Mouse (Mus musculus) limb, embryonic 10.5 days (tissue): Measurements from ENCODE around the gene Cdc14b. TPM values are rescaled to one million over a fixed set of nuclear protein-coding genes. Genes with fewer than 3 reads are reported as not detected.
A peak's percentile ranks its signal among the peaks of the same experiment; 100 is the strongest.
"Not testable (repeated sequence)": the region's sequence is repeated elsewhere in the genome, so short reads cannot be mapped to it uniquely, and the experiment has no call there.

Source experiments
- DNase-seq: peaks from one replicate; pipeline ENCODE4 v3.0.0-alpha.2; 2017; ENCODE audit warnings: low spot score
- H3K27ac ChIP-seq: fragments of 300-500 bp; sonication (generic); 2 replicates; pipeline ENCODE4 v1.5.1; 2016; ENCODE audit warnings: mild to moderate bottlenecking
- H3K27me3 ChIP-seq: fragments of 300-500 bp; sonication (generic); 2 replicates; pipeline ENCODE4 v1.6.1; 2016; ENCODE audit warnings: low read depth, mild to moderate bottlenecking; ENCODE audit not compliant: poor library complexity, severe bottlenecking
- H3K36me3 ChIP-seq: fragments of 300-500 bp; sonication (generic); 2 replicates; pipeline ENCODE4 v1.6.1; 2016; ENCODE audit warnings: mild to moderate bottlenecking, moderate library complexity
- H3K4me1 ChIP-seq: fragments of 300-500 bp; sonication (generic); 2 replicates; pipeline ENCODE4 v1.6.1; 2016
- H3K4me3 ChIP-seq: fragments of 300-500 bp; sonication (generic); 2 replicates; pipeline ENCODE4 v1.5.1; 2016; ENCODE audit warnings: mild to moderate bottlenecking, moderate library complexity
- H3K9me3 ChIP-seq: fragments of 300-500 bp; sonication (generic); replicated peaks from 2 replicates; pipeline ENCODE4 v1.6.1; 2016; ENCODE audit warnings: mild to moderate bottlenecking
- WGBS: fragments of 180-500 bp; shearing (Covaris S2); methylation state at CpG from one replicate; pipeline ENCODE4 v1.1.7; 2016; 5-methylcytosine and 5-hydroxymethylcytosine counted together
- polyA plus RNA-seq: library from polyadenylated mRNA; unstranded; fragments of >200 nt; fragmentation: Nextera tagmentation; extraction: Ambion mirVana; gene quantifications from 2 replicates; pipeline ENCODE4 v1.2.1, GENCODE M21; 2016

Gene Cdc14b
- polyA plus RNA-seq, 1 experiment from 2014 or later, result 34.9 TPM

- no peak overlapping the region for H3K27ac ChIP-seq
- no peak for DNase-seq
- peaks cover 8% of the 10 kb centered on the region; the same call in 1 of the 2 replicates for H3K4me1 ChIP-seq
- H3K4me3 ChIP-seq, result no peak overlapping the region
- H3K36me3 ChIP-seq, result no peaks in the 10 kb centered on the region; the same call in 1 of the 2 replicates
- H3K9me3 ChIP-seq, result no peaks in the 10 kb centered on the region
- no peaks in the 10 kb centered on the region for H3K27me3 ChIP-seq
- WGBS, result 94% methylated on average over 6 of the region's 6 CpGs
Observed at GRCm38 (mm10) chr13:64264586-64264985, 10.5 kb downstream of the Cdc14b start.

- 91% methylated on average over 7 of the region's 7 CpGs for WGBS
- peaks cover 21% of the 10 kb centered on the region for H3K4me1 ChIP-seq
- no peak for DNase-seq
- no peaks in the 10 kb centered on the region for H3K27me3 ChIP-seq
- no peaks in the 10 kb centered on the region for H3K36me3 ChIP-seq
- H3K4me3 ChIP-seq, result no peak overlapping the region
- no peaks in the 10 kb centered on the region for H3K9me3 ChIP-seq
- H3K27ac ChIP-seq, result no peak overlapping the region
Observed at GRCm38 (mm10) chr13:64259903-64260302, 15.2 kb downstream of the Cdc14b start.

- Histone ChIP-seq H3K36me3 (no peaks in the 10 kb centered on the region), H3K27me3 (no peaks in the 10 kb centered on the region), H3K4me3 (no peak overlapping the region), H3K4me1 (peaks cover 21% of the 10 kb centered on the region), H3K27ac (0 out of 2 replicates have a peak overlapping the region, but pooled peaks have one; percentile 36), H3K9me3 (no peaks in the 10 kb centered on the region)
- DNase-seq, result no peak
- 76% methylated on average over 4 of the region's 4 CpGs for WGBS
Observed at GRCm38 (mm10) chr13:64258516-64258821, 16.6 kb downstream of the Cdc14b start.

- 0 out of 2 replicates have a peak overlapping the region, but pooled peaks have one; percentile 36 for H3K27ac ChIP-seq
- no peak for DNase-seq
- H3K9me3 ChIP-seq, result no peaks in the 10 kb centered on the region
- 29% methylated on average over 5 of the region's 5 CpGs for WGBS
- peaks cover 21% of the 10 kb centered on the region for H3K4me1 ChIP-seq
- H3K27me3 ChIP-seq, result no peaks in the 10 kb centered on the region
- no peaks in the 10 kb centered on the region for H3K36me3 ChIP-seq
- H3K4me3 ChIP-seq, result no peak overlapping the region
Observed at GRCm38 (mm10) chr13:64257814-64258515, 17.1 kb downstream of the Cdc14b start.

- DNase-seq, result no peak
- no peaks in the 10 kb centered on the region for H3K9me3 ChIP-seq
- H3K27me3 ChIP-seq, result no peaks in the 10 kb centered on the region
- WGBS, result 76% methylated on average over 12 of the region's 12 CpGs
- no peaks in the 10 kb centered on the region for H3K36me3 ChIP-seq
- peaks cover 21% of the 10 kb centered on the region for H3K4me1 ChIP-seq
- H3K4me3 ChIP-seq, result no peak overlapping the region
- no peak overlapping the region for H3K27ac ChIP-seq
Observed at GRCm38 (mm10) chr13:64257010-64257813, 17.9 kb downstream of the Cdc14b start.

GRCm38 (mm10) chr13:64254185-64254584 lies 20.9 kb downstream of the Cdc14b start:
- DNase-seq, result not testable (repeated sequence)
- 83% methylated on average over 11 of the region's 11 CpGs for WGBS

GRCm38 (mm10) chr13:64253697-64254096 lies 21.4 kb downstream of the Cdc14b start:
- Histone ChIP-seq H3K9me3 (no peaks in the 10 kb centered on the region), H3K27me3 (no peaks in the 10 kb centered on the region), H3K27ac (no peak overlapping the region), H3K4me1 (peaks cover 27% of the 10 kb centered on the region), H3K4me3 (no peak overlapping the region), H3K36me3 (no peaks in the 10 kb centered on the region)
- DNase-seq, result no peak

More at GRCm38 (mm10) chr13:64254185-64254584, 20.9 kb downstream of the Cdc14b start:
- peaks cover 23% of the 10 kb centered on the region for H3K4me1 ChIP-seq
- H3K27ac ChIP-seq, H3K4me3 ChIP-seq, H3K9me3 ChIP-seq, H3K27me3 ChIP-seq, H3K36me3 ChIP-seq: not testable (repeated sequence)

GRCm38 (mm10) chr13:64252147-64252546 lies 22.9 kb downstream of the Cdc14b start:
- no peak overlapping the region for H3K4me3 ChIP-seq
- no peaks in the 10 kb centered on the region for H3K9me3 ChIP-seq
- 81% methylated on average over 5 of the region's 5 CpGs for WGBS
- DNase-seq, result no peak
- H3K4me1 ChIP-seq, result peaks cover 21% of the 10 kb centered on the region
- H3K36me3 ChIP-seq, result no peaks in the 10 kb centered on the region
- H3K27me3 ChIP-seq, result no peaks in the 10 kb centered on the region
- H3K27ac ChIP-seq, result no peak overlapping the region

GRCm38 (mm10) chr13:64250363-64250762 lies 24.7 kb downstream of the Cdc14b start:
- no peaks in the 10 kb centered on the region for H3K9me3 ChIP-seq
- no peaks in the 10 kb centered on the region for H3K27me3 ChIP-seq
- WGBS, result 63% methylated on average over 1 of the region's 1 CpGs
- no peaks in the 10 kb centered on the region for H3K36me3 ChIP-seq
- no peak for DNase-seq
- H3K4me1 ChIP-seq, result peaks cover 17% of the 10 kb centered on the region
- no peak overlapping the region for H3K27ac ChIP-seq
- no peak overlapping the region for H3K4me3 ChIP-seq

GRCm38 (mm10) chr13:64248775-64249524 lies 26.1 kb downstream of the Cdc14b start:
- peak; percentile 93 for DNase-seq
- peaks cover 17% of the 10 kb centered on the region for H3K4me1 ChIP-seq
- WGBS, result 8% methylated on average over 22 of the region's 22 CpGs
- H3K27ac ChIP-seq, result peak overlapping the region; percentile 70
- H3K9me3 ChIP-seq, result no peaks in the 10 kb centered on the region
- H3K27me3 ChIP-seq, result no peaks in the 10 kb centered on the region
- no peaks in the 10 kb centered on the region for H3K36me3 ChIP-seq
- peak overlapping the region; percentile 53 for H3K4me3 ChIP-seq

- Histone ChIP-seq H3K4me3 (peak overlapping the region; percentile 53), H3K9me3 (no peaks in the 10 kb centered on the region), H3K36me3 (peaks cover 3% of the 10 kb centered on the region; the same call in 1 of the 2 replicates), H3K27ac (peak overlapping the region; percentile 70), H3K27me3 (no peaks in the 10 kb centered on the region), H3K4me1 (peaks cover 17% of the 10 kb centered on the region)
- 1% methylated on average over 24 of the region's 24 CpGs for WGBS
- peak; percentile 66 for DNase-seq
Observed at GRCm38 (mm10) chr13:64248161-64248774, 26.8 kb downstream of the Cdc14b start.

- H3K27ac ChIP-seq, result no peak overlapping the region
- peaks cover 15% of the 10 kb centered on the region for H3K36me3 ChIP-seq
- DNase-seq, result no peak
- H3K9me3 ChIP-seq, result no peaks in the 10 kb centered on the region
- H3K27me3 ChIP-seq, result no peaks in the 10 kb centered on the region
- peaks cover 17% of the 10 kb centered on the region for H3K4me1 ChIP-seq
- H3K4me3 ChIP-seq, result no peak overlapping the region
- 91% methylated on average over 12 of the region's 12 CpGs for WGBS
Observed at GRCm38 (mm10) chr13:64246106-64246505, 29.0 kb downstream of the Cdc14b start.
